Mouse (Mus musculus) cerebellum, postnatal 10 days (tissue): ENCODE results near the gene 2310022B05Rik.
A peak's percentile ranks its signal among the peaks of the same experiment; 100 is the strongest.

Experiments
- DNase-seq, 2 experiments: peaks; one replicate each; pipeline ENCODE4 v3.0.0; 2021; ENCODE audit warnings: mixed read lengths in 2 of 2

The 2310022B05Rik gene

GRCm38 (mm10) chr8:124658415-124658814 is 4.8 kb downstream of the 2310022B05Rik start:
- DNase-seq: peak; percentile 74 to 85

DNA sequence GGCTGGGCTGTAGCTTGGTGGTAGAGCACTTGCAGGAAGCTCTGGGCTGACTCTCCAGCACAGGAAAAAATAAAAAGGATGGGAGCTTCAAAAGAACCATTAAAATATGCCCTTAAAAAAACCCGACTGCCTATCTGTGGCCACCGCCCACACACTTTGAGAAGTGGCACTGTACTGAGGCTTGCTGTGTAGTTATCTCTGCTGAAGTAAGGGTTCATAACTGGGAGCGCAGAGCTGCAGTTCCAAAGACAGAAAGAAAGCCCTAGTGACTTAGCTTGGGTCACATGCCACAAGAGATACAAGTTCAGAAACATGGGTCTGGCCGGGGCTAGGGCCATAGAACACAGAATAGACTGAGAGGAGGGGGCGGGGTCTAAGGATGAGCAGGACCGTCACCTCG is 5.2 kb downstream of the 2310022B05Rik start:
- DNase-seq: no peak

GRCm38 (mm10) chr8:124653568-124654475 is 9.3 kb downstream of the 2310022B05Rik start:
- no peak for DNase-seq

DNA sequence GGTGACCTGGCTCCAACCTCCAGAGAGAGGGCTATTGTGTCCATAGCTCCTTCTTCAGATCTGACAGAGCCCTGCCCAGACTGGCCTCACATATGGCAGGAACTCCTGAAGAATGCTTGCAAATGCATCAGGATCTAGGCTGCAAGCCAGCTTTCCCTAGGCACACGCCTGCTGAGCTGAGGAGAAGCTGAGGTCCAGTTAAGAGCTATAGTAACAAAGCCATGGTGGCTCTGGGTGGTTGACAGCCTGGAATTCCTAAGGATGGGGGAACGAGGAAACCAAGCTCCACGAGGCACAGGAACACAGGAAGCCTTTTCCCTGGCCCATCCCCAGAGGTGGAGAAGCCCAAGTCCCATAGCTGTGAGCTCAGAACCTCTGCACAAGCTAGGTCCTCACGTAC is 10.6 kb downstream of the 2310022B05Rik start:
- DNase-seq: peak; percentile 48 to 56

DNA sequence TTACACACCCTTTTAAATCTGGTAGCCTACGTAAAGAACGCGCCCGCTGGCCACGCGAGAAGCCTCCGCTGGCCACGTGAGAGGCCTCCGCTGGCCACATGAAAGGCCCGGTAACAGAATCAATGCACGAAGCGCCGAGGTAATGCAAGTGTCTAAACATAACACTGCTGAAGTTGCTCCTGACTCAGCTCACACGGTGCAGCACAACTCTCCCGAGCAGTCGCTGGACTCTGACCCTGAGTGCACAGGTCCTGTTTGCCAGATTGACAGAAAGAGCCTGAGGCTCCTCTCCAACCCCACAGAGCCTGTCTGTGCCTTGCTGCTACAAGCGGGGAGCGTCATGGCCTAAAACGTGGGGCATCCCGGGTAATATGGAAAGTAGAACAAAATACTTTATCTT is 11.4 kb downstream of the 2310022B05Rik start:
- no peak for DNase-seq

GRCm38 (mm10) chr8:124648311-124648710 is 14.9 kb downstream of the 2310022B05Rik start:
- DNase-seq: no peak

- peak; percentile 45 to 53 for DNase-seq
Observed at GRCm38 (mm10) chr8:124643540-124644339, 19.4 kb downstream of the 2310022B05Rik start.

DNA sequence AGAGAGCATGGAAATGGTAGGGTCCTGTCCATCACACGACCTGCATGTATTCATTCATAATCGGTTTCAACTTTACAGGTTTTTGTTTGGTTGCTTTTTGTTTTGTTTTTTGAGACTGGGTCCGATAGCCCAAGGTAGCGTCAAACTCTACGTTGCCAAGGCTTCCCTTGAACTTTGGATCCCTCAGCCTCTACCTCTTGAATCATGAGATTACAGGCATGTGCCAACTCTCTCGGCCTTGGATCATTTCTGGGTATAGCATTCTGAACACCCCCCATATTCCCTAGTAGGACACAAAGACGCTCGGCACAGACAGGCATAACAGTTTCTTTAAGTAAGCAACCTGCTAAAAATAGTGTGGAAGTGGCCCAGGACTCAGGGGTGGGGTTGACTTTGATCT is 21.6 kb downstream of the 2310022B05Rik start:
- no peak for DNase-seq

- peak in 1 of 2 experiments; percentile 62 for DNase-seq
Observed at GRCm38 (mm10) chr8:124635247-124635502, 28.0 kb downstream of the 2310022B05Rik start.

GRCm38 (mm10) chr8:124634411-124635246 is 28.5 kb downstream of the 2310022B05Rik start:
- peak in 1 of 2 experiments; percentile 53 for DNase-seq

DNA sequence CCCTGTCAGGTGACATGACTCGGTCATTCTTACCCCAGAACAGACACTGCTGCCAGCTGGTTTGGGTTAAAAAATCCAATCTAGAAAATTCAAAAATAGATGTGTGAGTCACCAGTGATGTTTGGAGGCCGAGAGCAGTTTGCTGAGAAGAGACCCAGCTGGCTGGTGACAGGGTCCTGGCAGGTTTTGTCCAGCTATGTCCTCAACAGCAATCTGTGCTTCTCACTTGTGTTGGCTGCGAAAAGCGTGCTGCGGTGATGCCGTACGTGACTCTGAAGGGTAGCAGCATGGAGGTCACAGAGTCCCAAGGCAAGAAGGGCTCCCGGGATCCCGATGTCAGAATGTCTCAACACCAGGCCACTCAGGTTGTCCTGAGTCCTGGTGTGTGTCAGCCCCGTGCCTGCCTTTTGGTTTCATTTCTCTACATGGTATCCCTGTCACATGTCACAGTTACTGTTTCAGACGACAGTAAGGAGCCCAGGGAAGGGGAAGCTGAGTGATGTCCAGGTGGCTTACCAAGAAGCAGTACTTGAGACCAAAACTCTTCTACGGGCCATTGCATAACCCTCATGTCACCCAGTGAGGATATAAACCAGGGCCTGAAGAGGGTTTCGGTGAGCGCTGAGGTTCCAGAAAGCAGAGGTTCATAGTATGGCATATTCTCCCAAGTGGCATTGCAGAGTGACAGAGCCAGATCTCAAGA is 30.0 kb downstream of the 2310022B05Rik start:
- peak; percentile 75 to 77 for DNase-seq

- no peak for DNase-seq
Observed at GRCm38 (mm10) chr8:124631966-124632365, 31.2 kb downstream of the 2310022B05Rik start.

GRCm38 (mm10) chr8:124630891-124631290 is 32.3 kb downstream of the 2310022B05Rik start:
- DNase-seq: peak; percentile 52 to 60

- peak; percentile 86 to 90 for DNase-seq
Observed at GRCm38 (mm10) chr8:124630489-124630888, 32.7 kb downstream of the 2310022B05Rik start.

DNA sequence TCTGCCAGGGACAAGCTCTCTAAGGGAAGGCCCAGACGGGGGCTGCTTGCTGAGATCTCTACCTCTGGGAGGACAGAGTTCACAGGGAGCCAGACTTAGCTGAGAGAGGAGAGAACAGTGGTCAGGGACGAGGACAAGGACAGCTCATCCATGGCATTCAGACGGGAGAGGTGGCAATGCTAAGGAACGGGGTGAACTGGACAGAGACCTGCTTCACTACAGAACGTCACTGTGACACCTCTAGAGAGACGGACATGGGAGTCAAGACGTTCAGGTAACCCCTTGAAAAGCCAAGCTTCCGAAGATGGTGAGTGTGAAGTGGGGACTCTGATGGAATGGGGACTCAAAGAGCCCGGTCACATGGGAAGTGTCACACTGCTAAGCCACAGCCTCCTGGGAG is 36.9 kb downstream of the 2310022B05Rik start:
- no peak for DNase-seq

DNA sequence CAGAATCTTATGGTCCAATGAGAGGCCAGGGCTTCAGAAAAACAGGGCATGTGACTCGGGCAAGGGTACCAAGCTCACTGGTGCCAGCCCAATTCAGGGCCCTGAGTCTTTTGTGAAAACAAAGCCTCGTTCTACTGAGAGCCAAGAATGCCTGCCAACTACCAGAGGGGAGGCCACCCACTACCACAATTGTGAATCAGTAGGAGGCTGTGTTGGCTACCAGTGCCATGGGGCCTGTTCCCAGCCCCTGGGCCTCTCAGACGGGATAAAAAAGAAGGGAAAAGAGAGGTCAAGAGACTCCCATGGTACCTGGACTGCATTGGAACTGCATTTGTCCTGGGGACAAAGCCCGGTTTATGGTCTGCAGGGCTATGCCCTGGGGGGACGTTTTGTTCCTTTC is 41.9 kb downstream of the 2310022B05Rik start:
- peak; percentile 45 to 61 for DNase-seq

DNA sequence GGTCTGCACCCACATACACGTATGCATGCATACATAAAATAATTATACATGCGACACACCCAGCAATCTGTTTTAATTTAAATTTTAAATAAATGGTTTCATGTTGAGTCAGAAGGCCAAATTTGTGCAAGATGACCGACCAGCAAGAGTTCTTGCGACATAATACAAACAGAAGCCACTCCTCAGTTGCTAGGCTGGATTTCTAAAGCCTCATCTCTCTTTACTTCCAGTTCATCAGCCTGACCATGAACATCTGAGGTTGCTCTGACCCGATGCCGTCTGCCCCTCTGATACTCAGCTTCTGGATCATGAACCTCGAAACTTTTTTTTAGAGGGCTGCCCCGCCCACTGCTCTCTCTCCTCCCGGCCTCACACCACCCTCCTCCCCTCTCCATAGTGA is 44.9 kb downstream of the 2310022B05Rik start:
- peak in 1 of 2 experiments; percentile 30 for DNase-seq

GRCm38 (mm10) chr8:124617266-124617869 is 45.8 kb downstream of the 2310022B05Rik start:
- DNase-seq: peak; percentile 92 to 94

DNA sequence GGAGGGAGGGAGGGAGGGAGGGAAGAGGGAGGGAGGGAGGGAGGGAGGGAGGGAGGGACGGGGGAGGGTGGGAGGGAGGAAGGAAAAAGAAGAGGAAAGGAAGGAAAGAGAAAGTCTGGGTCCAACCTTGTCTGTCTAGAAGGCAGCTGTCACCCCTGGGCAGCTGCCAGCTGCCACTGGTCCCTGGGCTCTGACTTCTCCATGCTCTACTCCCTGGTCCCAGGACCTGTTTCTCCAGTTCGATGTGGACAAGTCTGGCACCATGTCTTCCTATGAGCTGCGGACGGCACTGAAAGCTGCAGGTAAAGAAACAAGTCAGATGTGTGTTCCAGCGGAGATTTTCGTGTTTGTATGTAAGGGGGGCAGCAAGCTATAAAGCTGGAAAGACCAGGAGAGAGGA is 48.8 kb downstream of the 2310022B05Rik start:
- DNase-seq: no peak

DNA sequence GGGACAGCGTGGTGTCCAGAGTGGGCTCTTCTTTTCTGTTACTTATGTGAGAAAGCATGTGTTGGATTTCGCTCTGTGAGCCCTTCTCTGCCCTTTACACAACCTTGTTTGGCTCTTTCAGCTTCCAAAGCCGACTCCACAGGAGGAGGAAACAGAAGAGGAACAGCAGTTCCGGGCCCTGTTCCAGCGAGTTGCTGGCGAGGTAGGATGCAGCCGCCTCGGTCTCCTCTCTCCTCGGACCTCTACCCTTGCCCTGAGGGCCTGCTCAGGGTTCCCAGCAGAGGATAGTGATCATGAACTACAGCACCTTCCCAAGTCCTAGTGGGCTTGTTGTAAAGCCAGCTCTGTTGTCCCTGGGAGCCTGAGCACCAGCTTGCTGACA is 54.2 kb downstream of the 2310022B05Rik start:
- DNase-seq: peak; percentile 81 to 83

DNA sequence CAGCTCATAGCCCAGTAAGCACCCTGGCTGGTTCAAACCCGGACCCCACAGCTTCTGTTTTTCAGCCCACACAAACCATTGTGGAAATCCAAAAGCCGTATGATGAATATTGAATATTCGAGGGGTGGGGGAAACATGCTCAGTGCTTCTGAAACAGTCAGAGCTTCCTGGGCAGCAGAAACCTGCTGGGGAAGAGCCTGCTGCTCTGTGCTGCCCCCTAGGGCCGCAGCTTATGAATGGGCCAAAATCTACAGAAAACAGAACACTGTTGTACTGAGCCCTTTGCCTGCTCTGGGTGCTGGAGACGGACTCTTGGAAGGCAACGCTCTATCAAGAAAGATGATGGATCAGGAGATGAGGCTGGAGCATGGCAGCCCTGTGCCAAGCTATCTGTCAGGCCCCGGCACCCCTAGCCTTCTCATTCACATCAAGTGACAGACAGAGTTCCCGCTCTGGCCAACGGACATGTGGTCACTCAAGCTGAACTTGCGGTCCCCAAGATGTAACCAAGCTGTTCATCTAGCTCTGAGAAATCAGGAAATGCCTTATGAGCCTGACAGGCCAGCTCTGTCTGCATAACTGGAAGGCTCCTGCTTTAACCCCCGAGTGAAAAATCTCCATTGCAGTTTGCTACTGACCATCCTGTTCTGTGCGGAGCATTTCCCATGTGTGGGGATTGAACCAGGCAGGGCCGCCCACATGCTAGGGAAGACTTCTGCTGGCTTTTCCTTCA is 54.8 kb downstream of the 2310022B05Rik start:
- peak; percentile 63 to 74 for DNase-seq
